Mouse (Mus musculus) myocyte (in vitro differentiated cells): Measurements from ENCODE around the gene Scd2.

ENCODE experiments used
- CEBPB ChIP-seq: IDR thresholded peaks from 2 replicates; pipeline ENCODE4 v1.6.1; 2011; ENCODE audit warnings: mild to moderate bottlenecking, moderate library complexity; ENCODE audit not compliant: poor library complexity, insufficient read depth, severe bottlenecking
- MAX ChIP-seq: IDR thresholded peaks from one replicate; pipeline ENCODE4 v1.6.1; 2011; ENCODE audit warnings: low read depth, mild to moderate bottlenecking, control low read depth
- MYOG ChIP-seq, 3 experiments: IDR thresholded peaks; one replicate each; pipeline ENCODE4 v1.6.1; 2011; ENCODE audit warnings: control low read depth in 2 of 3, low read depth in 2 of 3, mild to moderate bottlenecking in 2 of 3; ENCODE audit not compliant: insufficient read length in 2 of 3, control insufficient read depth in 1 of 3, insufficient read depth in 1 of 3
- POLR2A ChIP-seq: IDR thresholded peaks from one replicate; pipeline ENCODE4 v1.6.1; 2011; ENCODE audit warnings: low read depth, mild to moderate bottlenecking, control low read depth, moderate library complexity; ENCODE audit not compliant: insufficient read length
- POLR2AphosphoS2 ChIP-seq: IDR thresholded peaks from one replicate; pipeline ENCODE4 v1.6.1; 2011; ENCODE audit warnings: low read depth, control low read depth; ENCODE audit not compliant: insufficient read length
- USF1 ChIP-seq: IDR thresholded peaks from one replicate; pipeline ENCODE4 v1.6.1; 2011; ENCODE audit warnings: low read depth, mild to moderate bottlenecking, control low read depth, moderate library complexity

GRCm38 (mm10) chr19:44277931-44278330, 15.5 kb upstream of the Scd2 start:
- TF ChIP-seq USF1 (no peak), POLR2A (no peak), MYOG (IDR thresholded peaks at IDR 0.05; ENCODE audit: control insufficient read depth in 1 of 3, insufficient read depth in 1 of 3, insufficient read length in 2 of 3, low read depth in 2 of 3) (no peak), CEBPB (no peak), POLR2AphosphoS2 (no peak), MAX (no peak)
